Mouse (Mus musculus) small intestine, adult 2 months (tissue): Measurements from ENCODE around the gene Wnt7a. TPM values are rescaled to one million over a fixed set of nuclear protein-coding genes. Genes with fewer than 3 reads are reported as not detected.

ENCODE experiments used
- H3K27ac ChIP-seq: fragments of 200-500 bp; 2 replicates; pipeline ENCODE4 v1.5.1; 2012; ENCODE audit warnings: low read depth, low read length, control low read depth, inconsistent platforms; ENCODE audit not compliant: insufficient read depth
- H3K27me3 ChIP-seq: fragments of 200-500 bp; 2 replicates; pipeline ENCODE4 v1.6.1; 2012; ENCODE audit warnings: mild to moderate bottlenecking, moderate library complexity, low read length, inconsistent platforms; ENCODE audit not compliant: control insufficient read depth, insufficient read depth
- H3K36me3 ChIP-seq: fragments of 200-500 bp; 2 replicates; pipeline ENCODE4 v1.6.1; 2012; ENCODE audit warnings: mild to moderate bottlenecking, low read length, control low read depth, inconsistent platforms; ENCODE audit not compliant: control insufficient read depth, insufficient read depth
- H3K4me1 ChIP-seq: fragments of 200-500 bp; 2 replicates; pipeline ENCODE4 v1.6.1; 2012; ENCODE audit warnings: low read length, inconsistent platforms, mixed read lengths; ENCODE audit not compliant: control insufficient read depth, insufficient read depth, insufficient read length
- H3K4me3 ChIP-seq: fragments of 200-500 bp; 2 replicates; pipeline ENCODE4 v1.5.1; 2012; ENCODE audit warnings: low read depth, mild to moderate bottlenecking, control low read depth, inconsistent platforms, low read length, moderate library complexity
- CTCF ChIP-seq: fragments of 200-500 bp; IDR thresholded peaks from 2 replicates; pipeline ENCODE4 v1.5.1; 2012; ENCODE audit warnings: low read depth, mild to moderate bottlenecking, control low read depth, inconsistent platforms, low read length, moderate library complexity, mixed read lengths; ENCODE audit not compliant: insufficient replicate concordance, insufficient read length; ENCODE audit errors: extremely low read depth
- POLR2A ChIP-seq: fragments of 200-500 bp; IDR thresholded peaks from 2 replicates; pipeline ENCODE4 v1.6.1; 2012; ENCODE audit warnings: low read depth, mild to moderate bottlenecking, control low read depth, inconsistent platforms, low read length, moderate library complexity
- WGBS: fragments of 180-500 bp; shearing (Covaris S2); methylation state at CpG from one replicate; pipeline ENCODE4 v1.1.7; 2018; 5-methylcytosine and 5-hydroxymethylcytosine counted together
- polyA plus RNA-seq: library from polyadenylated mRNA; depleted of rRNA; stranded (reverse); fragments of >200 nt; gene quantifications from 2 replicates; pipeline ENCODE4 v1.2.3, GENCODE M21; 2012; rRNA removed

Wnt7a gene
- polyA plus RNA-seq, 1 experiment, result not detected

DNA sequence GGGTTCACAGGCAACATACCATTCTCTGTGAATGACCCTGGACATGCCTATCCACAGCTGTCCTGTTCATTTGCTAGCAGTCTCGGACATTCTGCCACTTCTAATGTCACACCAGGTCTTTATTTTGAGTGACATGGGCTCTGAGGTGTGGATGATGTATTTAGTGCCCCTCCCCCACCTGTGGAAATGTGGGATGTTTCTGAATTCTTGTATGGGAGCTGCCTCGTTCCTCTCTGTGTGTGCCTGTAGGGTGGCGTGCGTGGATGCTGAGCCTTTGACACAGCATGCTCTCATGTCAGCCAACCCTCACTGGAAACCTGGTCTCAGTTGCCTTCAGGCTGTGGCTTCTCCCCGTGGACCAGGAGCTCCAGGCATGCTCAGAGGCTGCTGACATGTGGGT, 66.1 kb downstream of the Wnt7a start:
- TF ChIP-seq POLR2A, result no peak
- TF ChIP-seq CTCF, result no peak
- H3K27me3 ChIP-seq, result no peaks in the 10 kb centered on the region
- 69% methylated on average over 5 of the region's 5 CpGs for WGBS

DNA sequence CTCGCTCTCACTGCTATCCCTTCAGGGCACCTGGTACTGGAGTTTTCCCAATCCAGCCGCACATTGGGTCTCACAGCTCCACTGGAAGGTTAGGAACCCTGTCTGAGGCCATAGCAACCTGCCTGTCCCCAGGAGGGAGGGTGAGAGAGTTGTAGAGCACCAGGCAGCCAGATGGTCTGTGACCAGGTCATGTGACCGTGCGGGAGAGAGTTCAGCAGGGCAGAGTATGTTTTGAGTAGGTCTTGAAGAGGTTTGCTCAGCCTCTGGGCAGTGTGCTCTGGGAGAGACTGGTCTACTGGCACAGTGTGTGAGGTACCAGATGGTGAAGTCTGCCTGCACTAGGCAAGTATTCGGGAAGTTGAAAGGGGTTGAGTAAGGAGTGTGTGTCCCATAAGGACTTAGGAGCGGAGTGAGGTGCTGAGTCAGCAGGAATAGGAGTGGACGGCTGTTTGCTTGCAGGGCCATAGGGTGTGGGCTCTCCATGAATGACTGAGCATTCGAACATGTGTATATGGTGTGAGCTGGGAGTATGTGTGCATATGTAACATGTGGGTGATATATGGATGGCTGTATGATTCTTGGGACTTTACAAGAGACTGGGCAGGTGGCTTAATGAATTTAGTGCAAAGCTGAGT, 71.4 kb downstream of the Wnt7a start:
- TF ChIP-seq POLR2A (no peak), CTCF (no peak)
- WGBS, result 65% methylated on average over 8 of the region's 8 CpGs
- Histone ChIP-seq H3K27ac (no peak overlapping the region), H3K36me3 (no peaks in the 10 kb centered on the region), H3K27me3 (no peaks in the 10 kb centered on the region), H3K4me3 (no peak overlapping the region), H3K4me1 (no peaks in the 10 kb centered on the region)

More for the DNA sequence above, 66.1 kb downstream of the Wnt7a start:
- Histone ChIP-seq H3K4me3 (no peak overlapping the region), H3K36me3 (no peaks in the 10 kb centered on the region), H3K4me1 (no peaks in the 10 kb centered on the region), H3K27ac (no peak overlapping the region)

DNA sequence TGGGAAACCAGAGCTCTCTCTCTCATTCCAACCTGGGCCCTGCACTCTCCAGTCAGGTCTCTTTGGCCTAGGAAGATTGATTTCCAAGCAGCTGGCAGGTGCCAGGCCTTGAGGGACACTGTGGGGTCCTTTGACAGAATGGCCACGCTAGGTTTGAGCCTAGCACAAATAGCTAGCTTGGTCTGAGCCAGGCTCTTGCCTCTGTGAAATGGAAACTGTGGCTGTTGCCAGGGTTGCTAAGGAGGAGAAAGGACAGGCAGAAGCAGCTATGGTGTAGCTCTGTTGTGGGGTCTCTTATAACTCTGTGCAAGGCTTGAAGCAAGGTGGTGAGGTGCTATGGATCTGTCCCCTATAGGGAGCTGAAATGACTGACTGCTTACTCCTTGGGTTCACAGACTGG, 75.7 kb downstream of the Wnt7a start:
- H3K36me3 ChIP-seq, result no peaks in the 10 kb centered on the region
- WGBS, result 67% methylated on average over 1 of the region's 1 CpGs
- no peaks in the 10 kb centered on the region for H3K27me3 ChIP-seq
- no peak for TF ChIP-seq POLR2A
- TF ChIP-seq CTCF, result no peak
- H3K4me3 ChIP-seq, result no peak overlapping the region
- no peak overlapping the region for H3K27ac ChIP-seq
- H3K4me1 ChIP-seq, result no peaks in the 10 kb centered on the region

DNA sequence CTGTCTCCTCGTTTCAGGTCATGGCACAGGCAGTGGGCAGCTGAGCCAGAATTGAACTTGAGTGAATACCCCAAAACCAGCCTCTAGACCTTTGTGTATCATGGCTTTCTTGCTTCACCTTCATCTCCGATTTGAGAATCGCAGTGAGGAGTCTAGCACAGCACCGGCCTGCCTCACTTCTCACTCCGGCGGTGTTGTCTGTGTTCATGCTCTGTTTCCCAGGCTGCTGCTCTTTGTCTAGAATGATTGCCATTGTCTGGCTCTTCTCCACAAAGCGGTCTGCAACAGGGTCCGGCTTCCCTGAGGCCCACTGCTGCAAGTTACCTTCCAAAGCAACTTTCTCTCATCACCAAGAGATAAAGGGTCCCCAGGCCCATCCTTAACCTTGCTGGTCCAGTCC, 79.3 kb downstream of the Wnt7a start:
- H3K4me3 ChIP-seq, result no peak overlapping the region
- TF ChIP-seq CTCF (no peak), POLR2A (no peak)
- H3K4me1 ChIP-seq, result no peaks in the 10 kb centered on the region
- no peaks in the 10 kb centered on the region for H3K27me3 ChIP-seq
- 88% methylated on average over 8 of the region's 8 CpGs for WGBS
- H3K27ac ChIP-seq, result no peak overlapping the region
- H3K36me3 ChIP-seq, result no peaks in the 10 kb centered on the region

DNA sequence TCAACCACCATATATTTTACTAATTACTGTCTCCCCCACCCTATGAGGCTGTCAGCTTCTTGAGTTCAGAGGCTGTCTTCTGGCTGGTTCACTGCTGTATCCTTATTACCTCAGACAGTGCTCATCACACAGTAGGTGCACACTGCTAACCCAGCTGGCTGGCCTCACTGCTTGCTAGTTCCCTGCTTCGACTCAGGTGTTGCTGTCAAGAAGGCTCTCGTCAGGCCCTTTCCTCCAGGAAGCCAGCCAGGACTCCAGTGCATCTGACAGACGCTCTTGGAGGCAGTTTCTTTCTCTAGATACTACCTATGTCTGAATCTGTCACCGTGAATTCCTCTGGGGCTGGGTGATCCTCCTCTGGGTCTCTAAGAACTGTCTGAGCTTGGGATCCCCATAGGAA, 85.6 kb downstream of the Wnt7a start:
- WGBS, result 80% methylated on average over 4 of the region's 4 CpGs

DNA sequence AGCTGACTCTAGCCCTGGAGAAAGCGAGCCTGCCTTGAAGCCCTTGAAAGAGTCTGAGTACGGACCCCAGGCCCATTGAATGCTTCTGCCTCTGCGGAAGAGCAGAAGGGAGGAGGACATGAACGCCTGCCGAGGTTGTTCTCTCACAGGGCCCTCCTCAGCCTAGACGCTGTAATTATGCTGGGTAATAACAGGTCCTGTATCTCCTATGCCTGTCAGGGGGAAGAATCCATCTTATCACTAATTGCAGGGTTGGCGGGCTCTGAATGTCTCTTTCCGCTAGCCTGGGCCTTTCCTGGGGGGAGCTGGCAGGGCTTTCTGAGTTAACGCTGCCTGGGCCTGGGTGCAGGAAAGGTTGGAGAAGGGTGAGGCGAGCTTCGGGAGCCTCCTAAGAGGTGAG, 86.4 kb downstream of the Wnt7a start:
- Histone ChIP-seq H3K27ac (no peak overlapping the region), H3K36me3 (no peaks in the 10 kb centered on the region), H3K4me3 (no peak overlapping the region), H3K27me3 (no peaks in the 10 kb centered on the region), H3K4me1 (no peaks in the 10 kb centered on the region)
- 54% methylated on average over 11 of the region's 11 CpGs for WGBS
- no peak for TF ChIP-seq CTCF
- TF ChIP-seq POLR2A, result no peak

More for the DNA sequence above, 85.6 kb downstream of the Wnt7a start:
- Histone ChIP-seq H3K27me3 (no peaks in the 10 kb centered on the region), H3K4me3 (no peak overlapping the region), H3K36me3 (no peaks in the 10 kb centered on the region), H3K4me1 (no peaks in the 10 kb centered on the region), H3K27ac (no peak overlapping the region)
- TF ChIP-seq POLR2A (no peak), CTCF (no peak)

DNA sequence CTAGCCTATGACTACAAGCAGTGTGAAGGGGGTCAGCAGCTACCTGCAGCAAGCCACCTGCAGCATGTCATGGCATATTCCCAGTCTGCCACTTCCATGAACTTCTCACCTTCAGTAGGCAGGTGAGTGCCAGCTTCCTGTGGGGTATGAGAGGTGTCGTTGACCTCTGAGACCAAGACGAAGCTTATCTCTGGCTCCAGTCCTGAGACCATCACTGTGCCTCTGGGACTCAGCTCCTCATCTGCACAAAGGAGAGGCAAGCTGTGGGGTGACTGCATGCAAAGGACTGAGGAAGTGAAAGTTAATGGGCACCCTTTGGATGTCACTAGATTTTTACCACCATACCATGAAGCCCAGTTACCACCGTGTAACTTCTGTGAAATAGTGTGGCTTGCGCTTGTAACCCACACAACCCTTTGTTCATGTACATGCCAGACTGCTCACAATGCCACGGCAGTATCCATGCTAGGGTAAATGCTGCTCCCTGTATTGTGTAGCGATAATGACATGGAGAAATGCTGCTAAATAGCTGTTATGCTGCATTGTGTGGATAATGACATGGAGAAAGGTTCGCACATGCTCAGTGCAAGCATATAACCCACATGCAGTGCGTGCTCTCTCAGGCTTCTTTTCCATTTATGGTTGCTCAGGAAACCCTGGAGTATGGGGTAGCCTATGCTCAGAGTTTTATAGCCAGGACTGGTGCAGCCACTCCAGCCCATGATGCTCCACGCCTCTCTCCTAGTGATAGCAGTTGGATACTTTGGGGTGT, 89.0 kb downstream of the Wnt7a start:
- 70% methylated on average over 9 of the region's 9 CpGs for WGBS
- no peaks in the 10 kb centered on the region for H3K36me3 ChIP-seq
- no peaks in the 10 kb centered on the region for H3K4me1 ChIP-seq
- no peaks in the 10 kb centered on the region for H3K27me3 ChIP-seq
- TF ChIP-seq CTCF (no peak), POLR2A (no peak)
- H3K27ac ChIP-seq, result no peak overlapping the region
- H3K4me3 ChIP-seq, result no peak overlapping the region

Other genes starting within 250 kb of the Wnt7a start
- 19.6 and 24.9 TPM in 2 replicates for gene Fbln2, start 198.9 kb downstream of the Wnt7a start, polyA plus RNA-seq
- 4.3 and 6.2 TPM in 2 replicates for gene Chchd4, start 62.2 kb upstream of the Wnt7a start, polyA plus RNA-seq
- gene Tmem43, start 62.3 kb upstream of the Wnt7a start, polyA plus RNA-seq, result 12.6 and 38.8 TPM in 2 replicates
- gene Xpc, start 104.5 kb upstream of the Wnt7a start, polyA plus RNA-seq, result 1.7 and 4.2 TPM in 2 replicates
- gene Lsm3, start 104.6 kb upstream of the Wnt7a start, polyA plus RNA-seq, result 7.7 and 12.5 TPM in 2 replicates